Mouse (Mus musculus) cerebellum, adult (tissue): ENCODE data around the gene Lin54.
A peak's percentile ranks its signal among the peaks of the same experiment; 100 is the strongest.

Experiments
- ATAC-seq: cut with Nextera tagmentation; 2 replicates; pipeline ENCODE4 v1.9.2; 2017; ENCODE audit warnings: mild to moderate bottlenecking, moderate library complexity, mixed read lengths; ENCODE audit not compliant: insufficient number of reproducible peaks, low FRiP score, low TSS enrichment

Lin54 gene

GRCm38 (mm10) chr5:100500458-100500961, at the start of gene Lin54:
TSS of gene Lin54 (minus strand) at chr5:100500639.
- peak; percentile 81 for ATAC-seq

DNA sequence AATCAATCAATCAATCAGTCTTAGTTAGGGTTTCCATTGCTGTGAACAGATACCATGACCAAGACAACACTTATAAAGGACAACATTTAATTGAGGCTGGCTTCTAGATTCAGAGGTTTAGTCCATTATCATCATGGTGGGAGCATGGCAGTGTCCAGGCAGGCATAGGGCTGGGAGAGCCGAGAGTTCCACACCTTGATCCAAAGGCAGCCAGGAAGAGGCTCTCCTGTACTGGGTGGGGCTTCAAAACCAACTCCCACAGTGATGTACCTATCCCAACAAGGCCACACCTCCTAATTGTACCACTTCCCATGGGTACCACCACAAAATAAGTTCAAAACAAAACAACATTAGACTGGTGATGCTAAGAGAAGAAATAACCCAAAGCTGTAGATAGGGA, 49.7 kb upstream of the Lin54 start:
- ATAC-seq: no peak

DNA sequence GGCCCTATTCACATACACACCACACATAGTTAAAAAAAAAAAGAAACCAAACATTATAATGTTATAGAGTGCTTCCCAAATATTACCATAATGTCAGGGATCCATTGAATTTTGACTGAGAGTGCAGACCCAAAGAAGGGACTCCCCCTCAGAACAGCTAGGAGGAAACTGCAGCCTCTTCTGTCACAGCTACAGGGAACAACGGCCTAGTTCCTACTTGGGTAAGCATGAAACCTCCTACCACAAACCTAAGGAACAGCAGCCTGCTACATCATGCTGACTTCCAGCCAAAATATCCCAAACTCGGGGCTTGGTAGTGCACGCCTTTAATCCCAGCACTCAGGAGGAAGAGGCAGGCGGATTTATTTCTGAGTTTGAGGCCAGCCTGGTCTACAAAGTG, 48.9 kb upstream of the Lin54 start:
- no peak for ATAC-seq

DNA sequence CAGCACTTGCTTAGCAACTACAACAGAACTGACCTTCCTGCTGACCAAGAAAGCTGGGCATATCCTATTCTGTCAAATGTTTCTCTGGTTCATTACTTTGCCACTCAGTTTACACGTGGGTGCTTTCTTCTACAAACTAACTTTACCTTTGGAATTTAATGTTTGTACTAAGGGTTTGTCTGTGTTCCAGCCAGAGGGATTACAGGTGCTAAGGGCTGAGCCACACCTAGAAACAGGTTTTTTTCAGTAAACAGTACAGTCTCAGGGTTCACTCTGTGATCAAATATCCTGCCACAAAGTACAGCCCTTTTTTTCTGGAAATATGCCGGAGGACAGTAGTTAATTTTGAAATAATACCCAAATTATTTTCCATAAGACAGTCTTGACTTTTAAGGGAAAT, 47.8 kb upstream of the Lin54 start:
- ATAC-seq: no peak

DNA sequence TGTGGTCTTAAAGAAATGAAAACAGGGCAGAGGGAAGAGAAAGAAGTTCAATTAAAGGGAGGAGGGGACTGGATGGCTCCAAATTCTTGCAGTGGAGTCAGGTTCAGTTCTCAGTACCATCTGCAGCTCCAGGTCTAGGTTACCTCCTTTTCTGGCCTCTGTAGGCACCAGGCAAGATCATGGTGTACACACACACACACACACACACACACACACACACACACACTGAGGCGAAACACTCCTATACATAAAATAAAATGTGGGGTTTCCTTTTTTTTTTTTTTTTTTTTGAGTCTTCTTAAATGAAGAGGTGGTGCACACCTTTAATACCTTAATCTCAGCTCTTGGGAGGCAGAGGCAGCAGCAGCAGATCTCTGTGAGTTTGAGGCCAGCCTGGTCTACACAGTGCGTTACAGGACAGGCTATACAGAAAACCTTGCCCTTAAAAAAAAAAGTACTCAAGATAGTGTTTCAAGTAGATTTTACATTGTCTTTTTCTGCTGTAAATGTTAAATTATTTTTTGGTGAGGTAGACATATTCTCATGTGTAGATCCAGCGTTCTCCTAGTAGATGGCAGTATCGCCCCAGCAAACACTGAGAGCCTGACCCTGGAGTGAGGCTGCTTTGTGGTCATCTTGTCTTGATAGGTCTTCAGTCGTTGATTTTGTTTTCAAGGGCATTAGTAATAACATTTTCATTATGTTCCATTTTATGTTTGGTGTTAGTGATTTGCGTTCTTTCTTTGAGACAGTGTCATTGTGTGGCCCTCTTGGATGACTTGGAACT, 46.0 kb upstream of the Lin54 start:
- ATAC-seq: no peak

DNA sequence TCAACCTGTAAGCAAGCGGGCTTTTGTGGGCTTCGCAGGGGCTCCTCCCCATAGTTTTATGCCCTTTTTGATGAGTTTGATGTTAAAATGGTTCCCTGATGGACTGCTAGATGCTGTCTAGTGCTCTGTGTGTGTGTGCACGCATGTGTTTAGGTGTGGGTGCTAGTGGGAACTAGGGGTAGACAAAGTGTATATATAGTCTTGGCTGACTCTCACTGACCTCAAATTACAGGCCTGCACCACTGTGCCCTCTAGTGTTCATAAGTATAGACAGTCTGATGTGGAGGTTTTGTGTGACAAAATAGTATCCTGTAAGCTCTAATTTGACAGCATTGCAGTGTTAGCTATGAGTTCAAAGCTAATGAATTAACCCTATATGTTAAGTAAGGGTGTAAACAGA, 36.2 kb upstream of the Lin54 start:
- no peak for ATAC-seq

DNA sequence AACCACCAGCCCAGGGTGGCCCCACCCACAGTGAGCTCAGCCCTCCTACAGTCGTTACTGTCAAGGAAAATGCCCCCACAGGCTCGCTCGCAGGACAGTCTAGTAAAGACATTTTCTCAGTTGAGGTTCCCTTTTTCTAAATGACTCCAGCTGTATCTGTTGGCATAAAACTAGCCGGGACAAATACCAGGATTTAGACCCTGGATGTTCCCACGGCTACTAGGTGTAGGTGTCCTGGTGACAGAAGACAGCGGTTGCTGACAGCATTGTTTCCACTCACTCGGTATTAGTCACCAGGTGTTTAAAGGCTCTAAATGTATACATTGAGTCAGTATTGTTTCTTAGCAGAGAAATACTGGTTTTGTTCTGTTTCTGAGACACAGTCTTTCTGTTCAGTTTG, 35.4 kb upstream of the Lin54 start:
- no peak for ATAC-seq

- no peak for ATAC-seq
Observed at GRCm38 (mm10) chr5:100526164-100526563, 25.7 kb upstream of the Lin54 start.

GRCm38 (mm10) chr5:100525620-100526019, 25.2 kb upstream of the Lin54 start:
- ATAC-seq: no peak

DNA sequence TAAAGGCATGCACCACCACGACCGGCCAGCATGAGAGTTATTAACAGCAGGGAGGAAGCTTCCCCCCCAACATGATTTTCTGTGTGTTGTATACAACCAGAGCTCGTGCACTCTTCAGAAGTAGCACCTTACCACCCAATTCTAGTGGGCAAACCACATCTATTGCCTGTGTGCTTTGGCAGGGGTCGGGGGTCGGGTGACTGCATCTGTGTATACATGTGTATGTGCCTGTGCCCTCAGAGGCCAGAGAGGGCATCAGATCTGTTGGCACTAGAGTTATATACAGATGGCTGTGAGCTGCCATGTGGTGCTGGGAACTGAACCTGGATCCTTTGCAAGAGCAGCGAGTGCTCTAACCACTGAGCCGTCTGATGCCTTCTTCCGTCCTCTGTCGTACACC, 24.5 kb upstream of the Lin54 start:
- ATAC-seq: no peak

- ATAC-seq: no peak
Observed at GRCm38 (mm10) chr5:100523331-100523730, 22.9 kb upstream of the Lin54 start.

DNA sequence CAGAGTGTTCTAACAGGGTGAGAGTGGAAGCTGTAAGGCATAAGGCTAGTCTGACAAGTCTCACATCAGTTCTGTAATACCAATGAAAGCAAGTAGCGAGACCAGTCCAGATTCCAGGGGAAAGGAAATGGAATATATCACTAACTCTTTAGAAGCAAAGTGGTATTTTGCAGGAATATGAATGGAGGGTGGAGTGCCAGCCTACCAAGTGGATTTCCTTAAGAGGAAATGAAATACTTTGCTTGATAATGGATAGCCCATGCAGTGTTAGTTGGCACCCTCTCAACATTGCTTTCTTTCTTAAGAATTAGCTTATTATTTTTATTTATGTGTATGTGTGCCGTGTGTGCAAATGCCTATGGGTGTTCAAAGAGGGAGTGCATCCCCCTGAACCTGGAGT, 19.8 kb upstream of the Lin54 start:
- ATAC-seq: no peak

- ATAC-seq: no peak
Observed at GRCm38 (mm10) chr5:100519027-100519411, 18.6 kb upstream of the Lin54 start.

- peak; percentile 99 for ATAC-seq
Observed at GRCm38 (mm10) chr5:100518049-100519026, 17.9 kb upstream of the Lin54 start, which contains the start of gene Cops4. TSS of gene Cops4 (plus strand) at chr5:100518309.

DNA sequence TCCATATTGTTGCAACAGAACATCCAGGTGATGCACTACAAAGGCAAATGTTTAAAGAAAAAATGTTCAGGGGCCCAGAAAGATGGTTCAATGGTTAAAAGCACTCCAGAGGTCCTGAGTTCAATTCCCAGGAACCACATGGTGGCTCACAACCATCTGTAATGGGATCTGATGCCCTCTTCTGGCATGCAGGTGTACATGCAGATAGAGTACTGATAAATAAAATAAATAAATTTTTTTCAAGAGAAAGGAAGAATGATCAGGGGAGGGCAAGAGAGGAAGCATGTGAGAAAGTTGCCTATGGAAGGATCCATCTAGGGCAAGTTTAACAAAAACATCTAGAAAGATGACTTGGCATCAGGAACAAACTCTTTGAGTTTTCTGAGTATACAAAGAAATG, 12.1 kb upstream of the Lin54 start:
- ATAC-seq: no peak

DNA sequence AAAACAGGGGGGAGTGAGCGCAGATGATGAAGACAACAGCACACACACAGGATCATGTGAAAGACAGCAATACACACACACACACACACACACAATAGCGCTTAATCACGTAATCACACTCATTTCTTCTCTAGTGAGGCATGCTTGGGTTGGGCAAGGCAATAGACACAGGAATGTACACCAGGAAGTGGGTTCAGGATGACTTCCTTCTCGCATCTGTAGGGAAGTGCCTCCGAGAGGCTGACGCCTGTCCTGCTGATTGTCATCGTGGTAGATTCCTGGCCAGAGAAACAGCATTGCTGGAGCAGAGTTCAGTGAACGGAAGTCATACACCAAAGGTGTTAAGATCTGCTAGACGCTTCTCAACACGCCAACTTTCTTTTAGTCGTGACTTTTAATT, 8.8 kb upstream of the Lin54 start:
- ATAC-seq: no peak

DNA sequence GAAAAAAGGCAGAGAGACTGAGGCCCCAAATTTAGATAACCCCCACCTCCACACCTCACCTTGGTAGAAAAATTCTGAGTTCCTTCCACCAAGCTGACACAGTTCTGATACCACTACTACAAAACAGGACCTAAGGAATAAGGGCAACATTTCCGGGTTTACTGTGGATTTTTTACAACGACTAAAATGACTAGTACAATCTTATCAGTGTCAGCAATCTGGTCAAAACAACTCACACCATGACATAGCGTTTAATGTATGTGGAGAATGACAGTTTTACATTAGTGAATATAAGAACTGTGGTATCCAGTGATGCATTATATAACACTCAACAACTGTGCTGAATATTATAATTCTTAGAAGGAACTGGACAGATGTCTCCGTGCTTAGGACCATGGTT, 828 bp upstream of the Lin54 start:
- ATAC-seq: no peak

GRCm38 (mm10) chr5:100499831-100500304, 571 bp downstream of the Lin54 start:
- ATAC-seq: peak; percentile 34; the same call in 1 of the 2 replicates

DNA sequence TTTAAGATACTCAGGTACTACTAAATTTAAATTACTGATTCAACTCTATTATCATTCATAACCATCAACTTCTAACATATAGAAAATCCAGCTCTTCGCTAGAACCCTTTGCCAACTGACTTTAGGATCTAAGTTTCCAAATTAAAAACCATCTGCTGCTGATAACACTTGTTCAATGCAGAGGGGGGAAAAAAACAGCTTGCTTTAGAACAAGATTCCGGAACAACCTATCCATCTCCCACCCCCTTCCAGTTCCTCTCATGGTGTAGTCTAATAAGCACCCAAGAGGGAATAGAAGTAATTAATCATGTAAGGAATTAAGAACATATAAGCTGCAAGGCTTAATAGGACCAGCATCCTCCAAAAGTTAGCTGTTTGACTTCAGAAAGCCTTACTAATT, 1.2 kb downstream of the Lin54 start:
- ATAC-seq: no peak

DNA sequence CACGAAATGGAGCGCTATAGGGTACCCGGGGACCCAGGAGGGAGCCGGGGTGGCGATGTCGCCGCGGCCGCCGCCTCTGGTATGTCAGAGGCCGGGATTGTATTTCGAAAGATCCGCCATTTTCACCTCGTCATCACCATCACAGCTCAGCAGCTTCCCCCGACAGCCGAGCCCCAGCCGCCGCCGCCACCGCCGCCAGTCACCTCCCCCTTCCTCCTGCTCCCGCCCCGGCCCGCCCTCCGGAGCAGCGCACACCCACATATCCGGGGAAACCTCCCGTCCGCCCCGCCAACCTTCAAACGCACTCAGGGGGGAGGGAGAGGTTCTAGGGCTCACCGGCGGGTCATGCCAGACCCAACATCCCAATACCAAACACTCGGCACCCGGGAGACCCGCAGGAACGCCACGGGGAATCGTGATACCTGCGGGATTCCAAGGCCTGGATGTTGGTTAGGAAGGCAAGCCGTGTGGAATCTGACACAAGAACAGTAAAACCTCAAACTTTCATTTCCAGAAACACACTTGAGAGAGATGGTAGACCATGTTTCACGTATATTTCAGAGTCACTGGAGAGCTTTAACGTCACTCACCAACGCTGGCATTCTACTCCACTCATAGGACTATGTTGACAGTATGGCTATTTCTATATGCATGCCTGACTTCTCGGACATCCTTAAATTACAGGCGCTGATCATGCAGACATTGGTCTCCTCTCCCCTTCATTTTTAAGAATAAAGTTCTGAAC, 1.8 kb downstream of the Lin54 start:
- peak; percentile 74 for ATAC-seq
